Comparison of ENCODE assay signal across 12 mouse cellular contexts in the genomic region with DNA sequence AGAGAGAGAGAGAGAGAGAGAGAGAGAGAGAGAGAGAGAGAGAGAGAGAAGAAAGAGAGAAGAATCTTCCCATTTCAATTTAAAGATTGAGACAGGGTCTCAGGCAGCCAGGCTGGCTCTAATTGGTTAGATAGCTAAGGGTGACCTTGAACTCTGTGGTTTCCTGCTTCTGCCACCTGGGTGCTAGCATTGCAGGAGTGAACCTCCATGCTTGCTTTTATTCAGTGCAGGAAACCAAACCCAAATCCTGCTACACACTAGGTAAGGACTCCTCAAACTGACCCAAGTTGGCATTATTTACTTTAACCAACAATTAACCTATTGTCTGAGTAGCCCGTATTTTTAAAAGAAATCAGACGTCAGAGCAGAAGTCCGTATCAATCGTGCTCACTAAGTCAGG. TPM values are rescaled to one million over a fixed set of nuclear protein-coding genes. Genes with fewer than 3 reads are reported as not detected.
A peak's percentile ranks its signal among the peaks of the same experiment; 100 is the strongest.
DNase-seq lines count a peak whose midpoint lies in the region; ATAC-seq lines count a peak whose summit lies in the region.
"Had no signal": no experiment of that assay in that cellular context is flagged by ENCODE, and none has a peak within 500 bp of the region (broad histone marks: within the 10 kb centered on the region; RNA-seq: fewer than 3 reads in every experiment).

No protein-coding gene starts in this region.

- peak; percentile 49 for DNase-seq in cerebellum, adult 8-10 months
- DNase-seq in cerebellum, postnatal 36 days: no peak
- DNase-seq in hindbrain, embryonic 11.5 days (ENCODE audit: low spot score): no peak
- DNase-seq in CD4-positive, CD25-positive, alpha-beta regulatory T cell, adult 2 months (ENCODE audit: low read depth, low spot score): peak; percentile 37
- peak; percentile 37 to 68 for DNase-seq in thymus, adult 18-20 months
- DNase-seq in urinary bladder, postnatal 25 days (ENCODE audit: low spot score): no peak
- DNase-seq in embryo, embryonic 10 days (ENCODE audit: low spot score): no peak
- DNase-seq: kidney, adult 8-10 months had no signal

- WGBS in hindbrain, embryonic 15.5 days: 50% methylated on average over 4 of the region's 4 CpGs
- 59% methylated on average over 4 of the region's 4 CpGs for WGBS in hindbrain, embryonic 11.5 days

- no peak overlapping the region for H3K4me2 ChIP-seq in hindbrain, embryonic 15.5 days
- H3K4me2 ChIP-seq in hindbrain, embryonic 11.5 days (replicated peaks; ENCODE audit: low read depth, low read length): no peak overlapping the region
- H3K4me2 ChIP-seq: liver, embryonic 15.5 days had no signal

- peak overlapping the region; percentile 18; the same call in 1 of the 2 replicates for H3K27ac ChIP-seq in hindbrain, embryonic 15.5 days (replicated peaks)
- H3K27ac ChIP-seq in hindbrain, embryonic 11.5 days (ENCODE audit: low read depth, low read length): no peak overlapping the region
- H3K27ac ChIP-seq: liver, embryonic 15.5 days; macrophage had no signal

- no peaks in the 10 kb centered on the region for H3K36me3 ChIP-seq in hindbrain, embryonic 15.5 days
- no peaks in the 10 kb centered on the region for H3K36me3 ChIP-seq in hindbrain, embryonic 11.5 days (ENCODE audit: control insufficient read depth, insufficient read depth, low read length)
- H3K36me3 ChIP-seq: liver, embryonic 15.5 days had no signal

- no peak overlapping the region for H3K9ac ChIP-seq in hindbrain, embryonic 15.5 days
- no peak overlapping the region for H3K9ac ChIP-seq in hindbrain, embryonic 11.5 days (ENCODE audit: low read depth, low read length)
- H3K9ac ChIP-seq: liver, embryonic 15.5 days had no signal

- H3K27me3 ChIP-seq in hindbrain, embryonic 15.5 days: no peaks in the 10 kb centered on the region
- no peaks in the 10 kb centered on the region for H3K27me3 ChIP-seq in hindbrain, embryonic 11.5 days (ENCODE audit: control insufficient read depth, insufficient read depth, low read length)
- H3K27me3 ChIP-seq: liver, embryonic 15.5 days had no signal

- peaks cover 8% of the 10 kb centered on the region for H3K4me1 ChIP-seq in hindbrain, embryonic 15.5 days (replicated peaks)
- H3K4me1 ChIP-seq in hindbrain, embryonic 11.5 days (replicated peaks; ENCODE audit: control insufficient read depth, insufficient read depth, low read length): no peaks in the 10 kb centered on the region; the same call in 1 of the 2 replicates

- no peak overlapping the region for H3K4me3 ChIP-seq in hindbrain, embryonic 15.5 days
- H3K4me3 ChIP-seq in hindbrain, embryonic 11.5 days (ENCODE audit: low read depth, low read length): no peak overlapping the region
- H3K4me3 ChIP-seq: erythroblast, embryonic 14.5 days; liver, embryonic 15.5 days had no signal

- ATAC-seq in hindbrain, embryonic 15.5 days (ENCODE audit: low FRiP score, low read depth): no peak
- no peak for ATAC-seq in hindbrain, embryonic 11.5 days (ENCODE audit: low FRiP score)

- no peaks in the 10 kb centered on the region for H3K9me3 ChIP-seq in hindbrain, embryonic 15.5 days
- H3K9me3 ChIP-seq in hindbrain, embryonic 11.5 days (ENCODE audit: control insufficient read depth, low read length): no peaks in the 10 kb centered on the region
- H3K9me3 ChIP-seq: liver, embryonic 15.5 days had no signal

RNA-seq across cellular contexts. Expression of a gene that starts 10.5 kb away (rescaled TPM):
- 16.5 and 21.2 TPM in 2 replicates for polyA plus RNA-seq in hindbrain, embryonic 15.5 days (2015; fragmentation: Nextera tagmentation; extraction: Ambion mirVana)
- polyA plus RNA-seq in hindbrain, embryonic 11.5 days (2014; fragmentation: Nextera tagmentation; extraction: Ambion mirVana): 20.1 and 30.3 TPM in 2 replicates

Comparison
In these comparisons a context has a peak if more than half of its experiments do, and no peak if none do; other contexts are left out.
1. DNase-seq: peak in cerebellum, adult 8-10 months (single experiment), CD4-positive, CD25-positive, alpha-beta regulatory T cell, adult 2 months (single experiment) and thymus, adult 18-20 months (2 of 2); none in cerebellum, postnatal 36 days (0 of 2), hindbrain, embryonic 11.5 days (single experiment), urinary bladder, postnatal 25 days (single experiment) and embryo, embryonic 10 days (single experiment).